Mouse (Mus musculus): ENCODE data around the gene Tlr13. TPM values are rescaled to one million over a fixed set of nuclear protein-coding genes. Genes with fewer than 3 reads are reported as not detected.
"Not testable (repeated sequence)": the region's sequence is repeated elsewhere in the genome, so short reads cannot be mapped to it uniquely, and the experiment has no call there.

Tlr13 gene
- total RNA-seq, 4 experiments from 2014 or later = 1.4 to 3.7 (median 2.6) TPM

DNA sequence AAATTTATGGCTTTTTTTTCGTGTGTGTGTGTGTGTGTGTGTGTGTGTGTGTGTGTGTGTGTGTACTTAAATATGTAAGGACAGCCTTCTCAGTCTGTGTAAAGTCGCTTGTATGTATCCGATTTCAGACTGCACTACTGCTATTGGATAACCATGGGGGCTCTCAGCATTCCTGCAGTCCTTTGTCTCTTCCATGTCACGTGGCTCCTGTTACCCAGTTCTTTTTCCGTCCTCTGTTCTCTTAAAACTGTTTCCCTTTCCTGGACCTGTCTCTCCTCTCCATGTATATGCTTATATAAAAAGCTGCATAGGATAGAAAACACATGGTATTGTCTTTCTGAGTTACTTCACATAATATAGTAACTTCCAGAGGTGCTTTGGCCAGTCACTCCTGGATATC, 42.7 kb downstream of the Tlr13 start:
- no peak for DNase-seq (ENCODE audit: low spot score in 2 of 2)

DNA sequence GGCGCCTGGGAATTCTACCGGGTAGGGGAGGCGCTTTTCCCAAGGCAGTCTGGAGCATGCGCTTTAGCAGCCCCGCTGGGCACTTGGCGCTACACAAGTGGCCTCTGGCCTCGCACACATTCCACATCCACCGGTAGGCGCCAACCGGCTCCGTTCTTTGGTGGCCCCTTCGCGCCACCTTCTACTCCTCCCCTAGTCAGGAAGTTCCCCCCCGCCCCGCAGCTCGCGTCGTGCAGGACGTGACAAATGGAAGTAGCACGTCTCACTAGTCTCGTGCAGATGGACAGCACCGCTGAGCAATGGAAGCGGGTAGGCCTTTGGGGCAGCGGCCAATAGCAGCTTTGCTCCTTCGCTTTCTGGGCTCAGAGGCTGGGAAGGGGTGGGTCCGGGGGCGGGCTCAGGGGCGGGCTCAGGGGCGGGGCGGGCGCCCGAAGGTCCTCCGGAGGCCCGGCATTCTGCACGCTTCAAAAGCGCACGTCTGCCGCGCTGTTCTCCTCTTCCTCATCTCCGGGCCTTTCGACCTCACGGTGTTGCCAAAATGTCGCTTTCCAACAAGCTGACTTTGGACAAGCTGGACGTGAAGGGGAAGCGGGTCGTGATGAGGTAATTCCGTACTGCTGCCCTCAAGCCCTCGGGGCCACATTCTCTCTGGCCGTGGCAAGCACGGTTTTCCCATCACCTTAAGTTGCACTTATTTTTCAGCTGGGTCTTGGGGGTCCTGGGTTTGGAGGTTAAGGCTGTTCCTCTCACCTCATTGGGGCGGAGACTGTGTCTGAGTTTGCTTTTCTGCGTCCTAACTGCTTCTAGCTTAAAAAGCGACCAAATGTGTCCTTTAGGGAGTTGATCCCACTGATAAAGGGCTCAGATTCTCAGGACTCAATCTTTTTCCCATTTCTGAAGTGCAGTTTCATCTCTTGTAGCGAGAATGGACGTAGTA, 44.0 kb downstream of the Tlr13 start, which contains the start of gene Pgk1:
Gene Pgk1, plus strand, starts transcription at position 388 of the 937 bp plus-strand sequence.
- DNase-seq (ENCODE audit: low spot score in 2 of 2) = peak; percentile 66 to 94

GRCm38 (mm10) chrX:106187737-106188136, 44.7 kb downstream of the Tlr13 start:
- DNase-seq (ENCODE audit: low spot score in 2 of 2) = peak; percentile 12 to 20

GRCm38 (mm10) chrX:106189356-106189755, 46.4 kb downstream of the Tlr13 start:
- no peak for DNase-seq (ENCODE audit: low spot score in 2 of 2)

- DNase-seq (ENCODE audit: low spot score in 2 of 2) = no peak
These were observed 47.1 kb downstream of the Tlr13 start for GRCm38 (mm10) chrX:106190091-106190490.

GRCm38 (mm10) chrX:106194361-106194760, 51.4 kb downstream of the Tlr13 start:
- DNase-seq (ENCODE audit: low spot score in 2 of 2) = not testable (repeated sequence)

DNA sequence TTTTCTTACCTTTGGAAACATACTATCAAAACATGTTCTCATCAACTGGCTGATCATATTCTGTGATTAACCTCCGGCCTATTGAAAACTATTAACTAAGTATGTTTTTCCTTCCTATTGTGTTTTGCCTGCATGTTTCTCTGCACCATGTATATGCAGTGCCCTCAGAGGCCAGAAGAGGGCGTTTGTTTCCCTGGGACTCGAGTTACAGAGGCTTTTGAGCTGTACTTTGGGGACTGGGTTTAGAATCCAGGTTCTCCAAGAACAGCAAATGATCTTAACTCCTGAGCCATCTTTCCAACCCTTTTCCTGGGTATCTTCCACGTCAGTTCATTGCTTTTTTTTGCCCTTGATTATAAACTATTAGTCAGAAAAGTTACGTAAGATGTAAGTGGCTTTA, 54.3 kb downstream of the Tlr13 start:
- DNase-seq (ENCODE audit: low spot score in 2 of 2) = no peak

GRCm38 (mm10) chrX:106198904-106199303, 55.9 kb downstream of the Tlr13 start:
- no peak for DNase-seq (ENCODE audit: low spot score in 2 of 2)

DNA sequence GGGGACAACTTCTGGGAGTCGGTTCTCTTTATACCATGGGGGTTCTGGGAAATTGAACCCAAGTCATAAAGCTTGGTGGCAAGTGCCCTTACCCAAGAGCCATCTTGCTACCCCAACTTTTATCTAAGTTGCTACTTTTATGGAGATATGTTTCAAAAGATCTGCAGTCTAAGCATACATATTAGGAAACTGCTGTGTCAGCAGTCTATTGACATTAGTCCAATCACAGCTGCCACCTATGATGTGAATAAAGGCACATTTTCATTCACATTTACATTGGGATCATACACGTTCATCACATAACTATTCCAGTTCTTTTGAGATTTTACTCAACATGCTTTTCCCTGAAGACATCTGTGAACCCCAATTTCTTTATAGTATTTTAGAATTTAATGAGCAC, 66.1 kb downstream of the Tlr13 start:
- no peak for DNase-seq (ENCODE audit: low spot score in 2 of 2)

Other genes with a start within 250 kb of the Tlr13 start
- gene Atrx, start 213.8 kb upstream of the Tlr13 start, total RNA-seq (2022) = 100 to 1,000 TPM; 157 to 164 (median 162) TPM
- gene Magt1, start 131.3 kb upstream of the Tlr13 start, total RNA-seq (2022) = 10 to 100 TPM; 12.7 to 20.2 (median 15.2) TPM
- 100 to 1,000 TPM; 294 to 376 (median 326) TPM for gene Cox7b, start 127.5 kb upstream of the Tlr13 start, total RNA-seq (2022)
- 1 to 10 TPM; 7.1 to 8.5 (median 7.5) TPM for gene Atp7a, start 115.9 kb upstream of the Tlr13 start, total RNA-seq (2022)
- gene Pgk1, start 43.9 kb downstream of the Tlr13 start, total RNA-seq (2022) = 100 to 1,000 TPM; 451 to 500 (median 488) TPM
- 10 to 100 TPM; 24.4 to 27.2 (median 26.2) TPM for gene Taf9b, start 78.0 kb downstream of the Tlr13 start, total RNA-seq (2022)
- not detected for gene Fnd3c2, start 112.2 kb downstream of the Tlr13 start, total RNA-seq (2022)